Mouse (Mus musculus) G1E (cell line): Measurements from ENCODE around the gene Eps8l3.

Source experiments
- CTCF ChIP-seq: IDR thresholded peaks from 2 replicates; pipeline ENCODE4 v1.5.1; 2012; ENCODE audit warnings: low read depth, low read length, inconsistent platforms, mixed read lengths
- GATA1 ChIP-seq: IDR thresholded peaks from 2 replicates; pipeline ENCODE4 v1.6.1; 2012; ENCODE audit warnings: borderline replicate concordance, low read length, inconsistent platforms, mixed read lengths
- GATA2 ChIP-seq: IDR thresholded peaks from 2 replicates; pipeline ENCODE4 v1.6.1; 2012; ENCODE audit warnings: low read depth, low read length, inconsistent platforms, borderline replicate concordance
- POLR2AphosphoS5 ChIP-seq: IDR thresholded peaks from 2 replicates; pipeline ENCODE4 v1.6.1; 2012; ENCODE audit warnings: low read depth, low read length, inconsistent platforms; ENCODE audit not compliant: insufficient replicate concordance
- TAL1 ChIP-seq: conservative IDR thresholded peaks from 2 replicates; pipeline ENCODE4 v1.6.1; 2012; ENCODE audit warnings: low read depth, low read length, inconsistent platforms, mixed read lengths

GRCm38 (mm10) chr3:107877747-107878736 lies 1.0 kb downstream of the Eps8l3 start:
- TF ChIP-seq TAL1 (no peak), CTCF (no peak), GATA1 (no peak), POLR2AphosphoS5 (no peak), GATA2 (no peak)
